Mouse (Mus musculus) liver, embryonic 13.5 days (tissue): ENCODE results near the gene Zfp541. TPM values are rescaled to one million over a fixed set of nuclear protein-coding genes. Genes with fewer than 3 reads are reported as not detected.

Experiments
- ATAC-seq: fragments of 200-750 bp; cut with Nextera tagmentation; 2 replicates; pipeline ENCODE4 v1.8.0; 2017; ENCODE audit warnings: low read depth, mild to moderate bottlenecking, moderate number of reproducible peaks, moderate library complexity
- DNase-seq: peaks from one replicate; pipeline ENCODE4 v3.0.0; 2022
- H3K27ac ChIP-seq: fragments of 300-500 bp; sonication (generic); 2 replicates; pipeline ENCODE4 v1.5.1; 2015; ENCODE audit warnings: moderate library complexity, mild to moderate bottlenecking, inconsistent platforms
- H3K27me3 ChIP-seq: fragments of 300-500 bp; sonication (generic); 2 replicates; pipeline ENCODE4 v1.6.1; 2015; ENCODE audit warnings: mild to moderate bottlenecking, inconsistent platforms
- H3K36me3 ChIP-seq: fragments of 300-500 bp; sonication (generic); 2 replicates; pipeline ENCODE4 v1.6.1; 2015; ENCODE audit warnings: mild to moderate bottlenecking, inconsistent platforms
- H3K4me1 ChIP-seq: fragments of 300-500 bp; sonication (generic); replicated peaks from 2 replicates; pipeline ENCODE4 v1.6.1; 2015; ENCODE audit warnings: inconsistent platforms
- H3K4me2 ChIP-seq: fragments of 300-500 bp; sonication (generic); 2 replicates; pipeline ENCODE4 v1.6.1; 2015; ENCODE audit warnings: inconsistent platforms, mild to moderate bottlenecking, moderate library complexity
- H3K4me3 ChIP-seq: fragments of 300-500 bp; sonication (generic); replicated peaks from 2 replicates; pipeline ENCODE4 v1.5.1; 2015; ENCODE audit warnings: mild to moderate bottlenecking, inconsistent platforms
- H3K9ac ChIP-seq: fragments of 300-500 bp; sonication (generic); 2 replicates; pipeline ENCODE4 v1.6.1; 2015; ENCODE audit warnings: mild to moderate bottlenecking, inconsistent platforms
- H3K9me3 ChIP-seq: fragments of 300-500 bp; sonication (generic); replicated peaks from 2 replicates; pipeline ENCODE4 v1.6.1; 2016; ENCODE audit warnings: inconsistent platforms
- WGBS: fragments of 180-500 bp; shearing (Covaris S2); methylation state at CpG from one replicate; pipeline ENCODE4 v1.1.7; 2015; ENCODE audit not compliant: insufficient replicate concordance; 5-methylcytosine and 5-hydroxymethylcytosine counted together
- polyA plus RNA-seq: library from polyadenylated mRNA; unstranded; fragments of >200 nt; fragmentation: Nextera tagmentation; extraction: Ambion mirVana; gene quantifications from 2 replicates; pipeline ENCODE4 v1.2.1, GENCODE M21; 2015

Zfp541 gene
- polyA plus RNA-seq, 1 experiment from 2014 or later: not detected

- H3K36me3 ChIP-seq: no peaks in the 10 kb centered on the region
- ATAC-seq (no peak), DNase-seq (no peak)
- no peak overlapping the region for H3K4me2 ChIP-seq
- H3K9me3 ChIP-seq: no peaks in the 10 kb centered on the region
- peaks cover 32% of the 10 kb centered on the region for H3K4me1 ChIP-seq
- 51% methylated on average over 4 of the region's 4 CpGs for WGBS
- H3K27me3 ChIP-seq: peaks cover 11% of the 10 kb centered on the region; the same call in 1 of the 2 replicates
- H3K27ac ChIP-seq: no peak overlapping the region
- no peak overlapping the region for H3K9ac ChIP-seq
- H3K4me3 ChIP-seq: no peak overlapping the region
Measured at GRCm38 (mm10) chr7:16054966-16055365, 6.6 kb upstream of the Zfp541 start.

DNA sequence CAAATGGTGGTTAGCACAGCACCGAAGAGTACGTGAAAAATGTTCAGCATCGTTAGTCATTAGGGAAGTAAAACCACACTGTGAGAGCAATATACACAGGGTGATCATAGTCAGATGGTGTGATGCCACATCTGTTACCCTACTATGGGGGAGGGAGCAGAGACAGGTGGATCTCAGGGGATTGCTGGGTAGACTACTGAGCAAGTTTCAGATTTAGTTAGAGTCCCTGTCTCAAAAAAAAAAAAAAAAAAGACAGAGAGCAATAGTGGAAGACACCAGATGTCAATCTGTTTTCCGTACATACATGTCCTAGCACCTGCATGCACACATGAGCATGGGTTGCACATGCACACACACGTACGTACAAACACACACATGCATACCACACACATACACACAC lies 5.9 kb upstream of the Zfp541 start:
- Histone ChIP-seq H3K36me3 (no peaks in the 10 kb centered on the region), H3K4me3 (no peak overlapping the region), H3K4me1 (peaks cover 25% of the 10 kb centered on the region), H3K9me3 (no peaks in the 10 kb centered on the region), H3K27ac (no peak overlapping the region), H3K27me3 (peaks cover 18% of the 10 kb centered on the region), H3K9ac (no peak overlapping the region), H3K4me2 (no peak overlapping the region)
- no peak for DNase-seq
- WGBS: 73% methylated on average over 6 of the region's 6 CpGs
- ATAC-seq: no peak

DNA sequence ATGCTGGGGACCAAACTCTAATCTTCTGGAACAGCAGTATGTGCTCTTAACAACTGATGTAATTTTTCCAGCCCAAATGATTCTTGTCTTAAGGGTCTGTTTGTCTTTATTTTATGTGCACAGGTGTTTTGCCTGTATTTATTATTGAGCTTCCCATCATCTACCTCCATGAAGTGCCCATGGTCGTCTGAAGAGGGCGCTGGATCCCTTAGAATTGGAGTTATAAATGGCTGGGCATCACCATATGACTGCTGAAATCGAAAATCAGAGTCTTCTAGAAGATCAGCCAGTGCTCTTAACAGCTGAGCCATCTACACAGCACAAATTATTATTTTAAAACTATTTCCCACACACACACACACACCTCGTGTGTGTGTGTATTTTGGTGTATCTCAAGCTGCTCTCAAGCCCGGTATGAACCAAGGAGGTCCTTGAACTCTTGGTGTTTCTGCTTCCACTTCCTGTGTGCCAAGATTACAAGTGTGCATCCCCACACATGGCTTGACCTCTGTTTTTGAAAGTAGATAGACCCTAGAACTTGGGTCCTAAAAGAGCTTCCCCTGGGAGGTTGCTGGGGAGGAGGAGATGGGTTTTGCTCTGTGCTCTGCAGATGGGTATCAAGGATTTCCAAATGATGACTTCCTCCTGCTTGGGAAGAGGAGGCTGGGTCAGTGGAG lies 5.0 kb upstream of the Zfp541 start:
- peaks cover 3% of the 10 kb centered on the region for H3K9me3 ChIP-seq
- 15% methylated on average over 5 of the region's 5 CpGs for WGBS
- ATAC-seq (no peak), DNase-seq (no peak)
- H3K27me3 ChIP-seq: peaks cover 28% of the 10 kb centered on the region
- H3K4me2 ChIP-seq: no peak overlapping the region
- no peaks in the 10 kb centered on the region for H3K36me3 ChIP-seq
- peaks cover 16% of the 10 kb centered on the region for H3K4me1 ChIP-seq
- no peak overlapping the region for H3K9ac ChIP-seq
- no peak overlapping the region for H3K27ac ChIP-seq
- H3K4me3 ChIP-seq: no peak overlapping the region

DNA sequence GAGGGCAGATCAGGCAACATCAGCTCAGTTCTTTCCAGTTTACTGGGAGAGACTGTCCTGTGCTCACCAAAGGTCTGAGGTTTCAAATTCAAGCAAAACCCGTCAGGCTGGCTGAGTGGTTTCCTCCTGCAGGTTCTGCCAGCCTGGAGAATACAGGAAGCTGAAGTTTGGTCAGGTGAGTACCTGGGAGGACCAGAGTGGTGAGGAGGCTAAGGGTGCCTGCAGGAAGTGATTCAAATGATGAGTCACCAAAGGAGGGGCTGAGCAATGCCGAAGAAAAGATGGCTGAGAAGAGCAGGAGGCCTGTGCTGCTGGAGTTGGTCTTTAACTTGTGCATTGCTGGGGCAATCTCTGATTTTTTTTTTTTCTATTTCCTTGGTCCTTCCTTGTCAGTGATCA lies 4.5 kb upstream of the Zfp541 start:
- H3K9me3 ChIP-seq: peaks cover 8% of the 10 kb centered on the region
- no peak for ATAC-seq
- no peak overlapping the region for H3K4me3 ChIP-seq
- H3K9ac ChIP-seq: no peak overlapping the region
- H3K36me3 ChIP-seq: no peaks in the 10 kb centered on the region
- DNase-seq: no peak
- H3K4me1 ChIP-seq: peaks cover 10% of the 10 kb centered on the region
- H3K27ac ChIP-seq: no peak overlapping the region
- H3K4me2 ChIP-seq: no peak overlapping the region
- 37% methylated on average over 2 of the region's 2 CpGs for WGBS
- H3K27me3 ChIP-seq: peaks cover 33% of the 10 kb centered on the region

GRCm38 (mm10) chr7:16062099-16062420 lies 446 bp downstream of the Zfp541 start:
- H3K9me3 ChIP-seq: peaks cover 8% of the 10 kb centered on the region
- peaks cover 39% of the 10 kb centered on the region for H3K27me3 ChIP-seq
- no peak overlapping the region for H3K9ac ChIP-seq
- no peaks in the 10 kb centered on the region for H3K4me1 ChIP-seq
- no peak for ATAC-seq
- H3K4me3 ChIP-seq: no peak overlapping the region
- H3K36me3 ChIP-seq: no peaks in the 10 kb centered on the region
- no peak overlapping the region for H3K4me2 ChIP-seq
- no peak overlapping the region for H3K27ac ChIP-seq
- no peak for DNase-seq
- 63% methylated on average over 15 of the region's 15 CpGs for WGBS

- WGBS: 27% methylated on average over 4 of the region's 4 CpGs
- H3K4me3 ChIP-seq: no peak overlapping the region
- DNase-seq (no peak), ATAC-seq (no peak)
- peaks cover 8% of the 10 kb centered on the region for H3K9me3 ChIP-seq
- H3K27ac ChIP-seq: no peak overlapping the region
- H3K9ac ChIP-seq: no peak overlapping the region
- H3K27me3 ChIP-seq: peaks cover 36% of the 10 kb centered on the region
- H3K4me2 ChIP-seq: no peak overlapping the region
- H3K36me3 ChIP-seq: no peaks in the 10 kb centered on the region
- H3K4me1 ChIP-seq: no peaks in the 10 kb centered on the region
Measured at GRCm38 (mm10) chr7:16063490-16063889, 1.9 kb downstream of the Zfp541 start.

DNA sequence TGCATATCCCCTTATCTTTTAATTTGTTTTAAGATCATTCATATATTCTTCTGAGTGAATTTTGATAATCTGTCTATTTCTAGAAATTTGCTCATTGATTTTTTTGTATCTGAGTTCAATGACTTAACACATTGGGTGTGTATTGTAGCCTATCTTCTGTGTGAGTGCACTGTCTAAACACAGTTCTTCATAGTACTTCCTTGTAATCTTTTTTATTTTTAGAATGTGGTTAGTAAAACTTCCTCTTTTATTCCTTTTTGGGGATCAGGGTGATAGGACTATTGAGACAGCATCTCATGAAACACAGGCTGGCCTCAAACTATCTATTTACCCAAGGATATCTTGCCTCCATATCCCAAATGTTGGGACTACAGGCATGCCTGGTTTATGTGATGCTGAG lies 9.2 kb downstream of the Zfp541 start:
- H3K9me3 ChIP-seq: no peaks in the 10 kb centered on the region
- no peaks in the 10 kb centered on the region for H3K4me1 ChIP-seq
- DNase-seq: no peak
- no peak overlapping the region for H3K9ac ChIP-seq
- ATAC-seq: no peak
- H3K27me3 ChIP-seq: peaks cover 6% of the 10 kb centered on the region; the same call in 1 of the 2 replicates
- no peak overlapping the region for H3K27ac ChIP-seq
- H3K4me2 ChIP-seq: no peak overlapping the region
- H3K4me3 ChIP-seq: no peak overlapping the region
- no peaks in the 10 kb centered on the region for H3K36me3 ChIP-seq

DNA sequence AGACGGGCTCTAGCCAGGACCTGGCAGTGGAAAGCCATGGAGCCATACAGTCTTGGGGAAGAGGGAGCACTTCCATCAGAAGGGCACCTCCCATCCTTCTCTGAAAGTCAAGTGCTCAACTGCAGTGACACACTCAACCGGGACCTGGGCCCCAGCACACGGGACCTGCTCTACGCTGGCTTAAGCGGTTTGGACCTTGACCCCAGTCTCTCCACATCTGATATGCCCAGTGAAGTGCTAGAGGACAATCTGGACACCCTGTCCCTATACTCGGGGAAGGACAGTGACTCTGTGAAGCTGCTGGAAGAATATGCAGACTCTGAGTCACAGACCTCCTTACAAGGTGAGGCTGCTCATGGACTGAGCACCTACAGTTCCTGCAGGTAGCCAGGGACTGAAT lies 10.3 kb downstream of the Zfp541 start:
- Histone ChIP-seq H3K27me3 (peaks cover 9% of the 10 kb centered on the region; the same call in 1 of the 2 replicates), H3K9me3 (no peaks in the 10 kb centered on the region), H3K36me3 (no peaks in the 10 kb centered on the region), H3K9ac (no peak overlapping the region), H3K27ac (no peak overlapping the region), H3K4me1 (no peaks in the 10 kb centered on the region), H3K4me2 (no peak overlapping the region), H3K4me3 (no peak overlapping the region)
- 64% methylated on average over 6 of the region's 6 CpGs for WGBS
- DNase-seq: no peak
- peak; percentile 61 for ATAC-seq

GRCm38 (mm10) chr7:16079947-16080346 lies 18.3 kb downstream of the Zfp541 start:
- H3K9ac ChIP-seq: no peak overlapping the region
- H3K9me3 ChIP-seq: no peaks in the 10 kb centered on the region
- no peak overlapping the region for H3K27ac ChIP-seq
- no peak overlapping the region for H3K4me3 ChIP-seq
- ATAC-seq (no peak), DNase-seq (no peak)
- H3K27me3 ChIP-seq: peaks cover 14% of the 10 kb centered on the region
- H3K4me2 ChIP-seq: no peak overlapping the region
- H3K36me3 ChIP-seq: no peaks in the 10 kb centered on the region
- H3K4me1 ChIP-seq: no peaks in the 10 kb centered on the region
- WGBS: 38% methylated on average over 1 of the region's 1 CpGs

GRCm38 (mm10) chr7:16080581-16080980 lies 19.0 kb downstream of the Zfp541 start:
- Histone ChIP-seq H3K9ac (no peak overlapping the region), H3K27ac (no peak overlapping the region), H3K4me3 (no peak overlapping the region), H3K36me3 (no peaks in the 10 kb centered on the region), H3K27me3 (peaks cover 14% of the 10 kb centered on the region), H3K4me1 (no peaks in the 10 kb centered on the region), H3K4me2 (no peak overlapping the region), H3K9me3 (no peaks in the 10 kb centered on the region)
- DNase-seq (no peak), ATAC-seq (no peak)
- WGBS: 46% methylated on average over 4 of the region's 4 CpGs

DNA sequence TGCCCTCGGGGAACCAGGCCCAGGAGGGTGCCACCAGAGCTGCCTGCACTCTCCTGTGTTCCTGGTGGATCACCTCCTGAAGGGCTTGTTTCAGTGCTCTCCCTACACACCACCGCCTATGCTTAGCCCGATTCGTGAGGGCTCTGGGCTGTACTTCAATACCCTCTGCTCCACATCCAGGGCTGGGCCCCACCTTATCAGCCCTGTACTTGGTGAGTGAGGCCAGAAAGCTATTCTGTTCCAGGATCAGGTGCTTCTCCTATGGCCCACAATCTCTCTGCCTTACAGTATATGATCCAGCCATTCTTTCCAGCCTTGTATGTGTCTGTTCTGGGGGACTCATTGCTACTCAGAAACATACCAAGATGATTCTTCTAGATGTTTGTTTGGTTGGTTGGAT lies 21.7 kb downstream of the Zfp541 start:
- ATAC-seq (no peak), DNase-seq (no peak)
- no peak overlapping the region for H3K9ac ChIP-seq
- WGBS: 44% methylated on average over 4 of the region's 4 CpGs
- H3K27me3 ChIP-seq: peaks cover 17% of the 10 kb centered on the region
- no peaks in the 10 kb centered on the region for H3K4me1 ChIP-seq
- H3K4me3 ChIP-seq: no peak overlapping the region
- no peak overlapping the region for H3K4me2 ChIP-seq
- H3K9me3 ChIP-seq: no peaks in the 10 kb centered on the region
- no peaks in the 10 kb centered on the region for H3K36me3 ChIP-seq
- H3K27ac ChIP-seq: no peak overlapping the region

- no peak overlapping the region for H3K9ac ChIP-seq
- WGBS: 50% methylated on average over 2 of the region's 2 CpGs
- DNase-seq (no peak), ATAC-seq (no peak)
- no peaks in the 10 kb centered on the region for H3K36me3 ChIP-seq
- no peaks in the 10 kb centered on the region for H3K9me3 ChIP-seq
- no peak overlapping the region for H3K27ac ChIP-seq
- H3K4me2 ChIP-seq: no peak overlapping the region
- H3K4me1 ChIP-seq: no peaks in the 10 kb centered on the region
- no peak overlapping the region for H3K4me3 ChIP-seq
- H3K27me3 ChIP-seq: peaks cover 22% of the 10 kb centered on the region
Measured at GRCm38 (mm10) chr7:16087587-16087986, 26.0 kb downstream of the Zfp541 start.
